Mouse (Mus musculus): ENCODE results near the gene Nkapl. TPM values are rescaled to one million over a fixed set of nuclear protein-coding genes. Genes with fewer than 3 reads are reported as not detected.

Nkapl gene
- polyA plus RNA-seq, 1 experiment from 2014 or later = 10.5 TPM

DNA sequence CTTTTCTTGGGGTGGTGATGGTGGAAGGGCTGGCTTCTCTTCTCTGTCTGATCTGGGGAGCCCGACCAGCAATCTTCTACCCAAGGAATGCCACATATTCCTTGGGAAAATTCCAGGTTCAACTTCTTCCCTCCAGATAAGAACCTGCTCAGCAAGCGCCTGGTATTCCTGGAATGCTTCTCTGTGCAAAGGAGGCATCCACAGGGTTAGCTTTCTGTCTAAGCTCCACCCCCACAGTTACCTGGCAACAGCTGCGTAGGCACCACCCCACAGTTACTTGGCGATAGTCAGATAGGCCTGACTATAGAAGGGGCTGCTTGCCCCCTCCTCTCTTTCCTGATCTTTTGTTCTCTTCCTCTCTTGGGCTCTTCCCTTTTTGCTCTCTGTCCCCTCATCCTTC lies 12.0 kb downstream of the Nkapl start:
- Histone ChIP-seq H3K9me3 (ENCODE audit: low read length) (no peaks in the 10 kb centered on the region), H3K4me1 (ENCODE audit: insufficient read depth, low read depth, low read length) (no peaks in the 10 kb centered on the region; the same call in 1 of the 2 replicates), H3K27ac (ENCODE audit: low read length) (no peak overlapping the region), H3K4me2 (replicated peaks; ENCODE audit: low read depth, low read length) (no peak overlapping the region), H3K4me3 (ENCODE audit: low read depth, low read length) (no peak overlapping the region), H3K36me3 (ENCODE audit: insufficient read depth, low read length) (no peaks in the 10 kb centered on the region), H3K9ac (replicated peaks; ENCODE audit: low read depth) (no peak overlapping the region), H3K27me3 (replicated peaks; ENCODE audit: insufficient read depth, low read length) (no peaks in the 10 kb centered on the region)
- 11% methylated on average over 4 of the region's 4 CpGs for WGBS
- peak; percentile 90 for ATAC-seq
- TF ChIP-seq EP300 (IDR thresholded peaks at IDR 0.05) = peak; percentile 88
- no peak for TF ChIP-seq CTCF (IDR thresholded peaks at IDR 0.05)
- DNase-seq (ENCODE audit: low spot score) = peak; percentile 82

DNA sequence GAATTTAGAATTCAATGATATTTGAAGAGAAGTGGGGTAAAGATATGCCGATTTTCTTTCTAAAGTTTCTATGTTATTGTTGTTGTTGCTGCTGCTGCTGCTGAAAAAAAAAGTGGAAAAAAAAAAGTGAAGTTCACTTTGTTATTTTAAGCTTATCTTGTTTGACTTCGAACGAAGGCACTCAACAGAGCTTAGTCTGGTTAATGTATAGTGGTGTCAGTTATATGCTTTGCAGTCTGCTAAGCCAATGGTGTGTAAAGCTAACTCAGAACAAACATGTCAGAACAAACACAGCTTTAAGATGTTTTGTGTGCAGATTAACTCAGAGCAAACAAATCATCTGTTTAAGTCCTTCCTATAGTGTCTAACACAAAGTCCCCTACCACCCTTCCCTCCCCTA lies 14.2 kb downstream of the Nkapl start:
- no peak overlapping the region for H3K4me3 ChIP-seq (ENCODE audit: low read depth, low read length)
- no peaks in the 10 kb centered on the region for H3K9me3 ChIP-seq (ENCODE audit: low read length)
- no peaks in the 10 kb centered on the region for H3K36me3 ChIP-seq (ENCODE audit: insufficient read depth, low read length)
- no peak for ATAC-seq
- TF ChIP-seq CTCF (IDR thresholded peaks at IDR 0.05) (no peak), EP300 (IDR thresholded peaks at IDR 0.05) (no peak)
- no peak overlapping the region for H3K9ac ChIP-seq (replicated peaks; ENCODE audit: low read depth)
- WGBS = 52% methylated on average over 3 of the region's 3 CpGs
- no peak overlapping the region; the same call in 1 of the 2 replicates for H3K4me2 ChIP-seq (replicated peaks; ENCODE audit: low read depth, low read length)
- DNase-seq (ENCODE audit: low spot score) = no peak
- no peaks in the 10 kb centered on the region for H3K27me3 ChIP-seq (replicated peaks; ENCODE audit: insufficient read depth, low read length)
- no peaks in the 10 kb centered on the region; the same call in 1 of the 2 replicates for H3K4me1 ChIP-seq (ENCODE audit: insufficient read depth, low read depth, low read length)
- H3K27ac ChIP-seq (ENCODE audit: low read length) = no peak overlapping the region

GRCm38 (mm10) chr13:21453449-21453848 lies 14.9 kb downstream of the Nkapl start, which contains the start of gene Zscan26:
Gene Zscan26, minus strand, starts transcription at chr13:21453730.
- H3K4me3 ChIP-seq (ENCODE audit: low read depth, low read length) = peak within 1 kb of the TSS; percentile 85
- peak within 1 kb of the TSS; percentile 76 for H3K9ac ChIP-seq (replicated peaks; ENCODE audit: low read depth)
- H3K4me1 ChIP-seq (ENCODE audit: insufficient read depth, low read depth, low read length) = no peaks in the 10 kb centered on the region; the same call in 1 of the 2 replicates
- ATAC-seq (peak; percentile 90), DNase-seq (ENCODE audit: low spot score) (peak; percentile 91)
- peak within 1 kb of the TSS; percentile 66 for H3K4me2 ChIP-seq (replicated peaks; ENCODE audit: low read depth, low read length)
- WGBS = under 1% methylated on average over 23 of the region's 23 CpGs
- H3K27ac ChIP-seq (ENCODE audit: low read length) = peak within 1 kb of the TSS; percentile 86
- H3K9me3 ChIP-seq (ENCODE audit: low read length) = no peaks in the 10 kb centered on the region
- no peaks in the 10 kb centered on the region for H3K27me3 ChIP-seq (replicated peaks; ENCODE audit: insufficient read depth, low read length)
- no peaks in the 10 kb centered on the region for H3K36me3 ChIP-seq (ENCODE audit: insufficient read depth, low read length)
- TF ChIP-seq EP300 (IDR thresholded peaks at IDR 0.05) = peak; percentile 43; the same call in 1 of the 2 replicates
- no peak for TF ChIP-seq CTCF (IDR thresholded peaks at IDR 0.05)

- H3K27ac ChIP-seq (ENCODE audit: low read length) = peak overlapping the region; percentile 86
- no peak for ATAC-seq
- peak overlapping the region; percentile 66 for H3K4me2 ChIP-seq (replicated peaks; ENCODE audit: low read depth, low read length)
- no peaks in the 10 kb centered on the region; the same call in 1 of the 2 replicates for H3K4me1 ChIP-seq (ENCODE audit: insufficient read depth, low read depth, low read length)
- no peaks in the 10 kb centered on the region for H3K36me3 ChIP-seq (ENCODE audit: insufficient read depth, low read length)
- TF ChIP-seq CTCF (IDR thresholded peaks at IDR 0.05) = no peak
- no peak for TF ChIP-seq EP300 (IDR thresholded peaks at IDR 0.05)
- peak overlapping the region; percentile 76 for H3K9ac ChIP-seq (replicated peaks; ENCODE audit: low read depth)
- no peaks in the 10 kb centered on the region for H3K9me3 ChIP-seq (ENCODE audit: low read length)
- no peak for DNase-seq (ENCODE audit: low spot score)
- H3K27me3 ChIP-seq (replicated peaks; ENCODE audit: insufficient read depth, low read length) = no peaks in the 10 kb centered on the region
- WGBS = 4% methylated on average over 13 of the region's 13 CpGs
- H3K4me3 ChIP-seq (ENCODE audit: low read depth, low read length) = peak overlapping the region; percentile 85
Measured at GRCm38 (mm10) chr13:21453042-21453441, 15.3 kb downstream of the Nkapl start.

- H3K27ac ChIP-seq (ENCODE audit: low read length) = peak overlapping the region; percentile 26; the same call in 1 of the 2 replicates
- DNase-seq (ENCODE audit: low spot score) = peak; percentile 62
- TF ChIP-seq EP300 (IDR thresholded peaks at IDR 0.05) = no peak
- TF ChIP-seq CTCF (IDR thresholded peaks at IDR 0.05) = no peak
- H3K4me1 ChIP-seq (ENCODE audit: insufficient read depth, low read depth, low read length) = no peaks in the 10 kb centered on the region; the same call in 1 of the 2 replicates
- no peaks in the 10 kb centered on the region for H3K27me3 ChIP-seq (replicated peaks; ENCODE audit: insufficient read depth, low read length)
- no peaks in the 10 kb centered on the region for H3K9me3 ChIP-seq (ENCODE audit: low read length)
- ATAC-seq = peak; percentile 83
- H3K36me3 ChIP-seq (ENCODE audit: insufficient read depth, low read length) = peaks cover 31% of the 10 kb centered on the region
- H3K9ac ChIP-seq (replicated peaks; ENCODE audit: low read depth) = no peak overlapping the region
- 55% methylated on average over 16 of the region's 16 CpGs for WGBS
- no peak overlapping the region for H3K4me3 ChIP-seq (ENCODE audit: low read depth, low read length)
- no peak overlapping the region for H3K4me2 ChIP-seq (replicated peaks; ENCODE audit: low read depth, low read length)
Measured at GRCm38 (mm10) chr13:21447856-21448614, 20.3 kb downstream of the Nkapl start.

GRCm38 (mm10) chr13:21446796-21447195 lies 21.5 kb downstream of the Nkapl start:
- Histone ChIP-seq H3K27ac (ENCODE audit: low read length) (no peak overlapping the region), H3K9ac (replicated peaks; ENCODE audit: low read depth) (no peak overlapping the region), H3K4me1 (ENCODE audit: insufficient read depth, low read depth, low read length) (no peaks in the 10 kb centered on the region), H3K27me3 (replicated peaks; ENCODE audit: insufficient read depth, low read length) (no peaks in the 10 kb centered on the region), H3K36me3 (ENCODE audit: insufficient read depth, low read length) (peaks cover 31% of the 10 kb centered on the region), H3K9me3 (ENCODE audit: low read length) (no peaks in the 10 kb centered on the region), H3K4me3 (ENCODE audit: low read depth, low read length) (no peak overlapping the region), H3K4me2 (replicated peaks; ENCODE audit: low read depth, low read length) (no peak overlapping the region)
- TF ChIP-seq CTCF (IDR thresholded peaks at IDR 0.05) = no peak
- TF ChIP-seq EP300 (IDR thresholded peaks at IDR 0.05) = no peak
- ATAC-seq = no peak
- no peak for DNase-seq (ENCODE audit: low spot score)
- WGBS = 86% methylated on average over 9 of the region's 9 CpGs
